Mouse (Mus musculus) gastrocnemius, postnatal 4 days (tissue): ENCODE measurements around the gene Pla2g1b. TPM values are rescaled to one million over a fixed set of nuclear protein-coding genes. Genes with fewer than 3 reads are reported as not detected.
A peak's percentile ranks its signal among the peaks of the same experiment; 100 is the strongest.

Experiments used
- DNase-seq, 2 experiments: peaks; one replicate each; pipeline ENCODE4 v3.0.0; 2021 to 2022; ENCODE audit warnings: low spot score in 2 of 2, mixed read lengths in 2 of 2
- total RNA-seq, 2 experiments: library from RNA; stranded (reverse); gene quantifications; 2 replicates each; pipeline ENCODE4 v1.2.3; 2021

Gene Pla2g1b
- total RNA-seq, 2 experiments from 2014 or later: not detected

- DNase-seq: peak in 1 of 2 experiments; percentile 16
Observed at GRCm38 (mm10) chr5:115521553-115522461, 55.7 kb downstream of the Pla2g1b start.

- no peak for DNase-seq
Observed at GRCm38 (mm10) chr5:115522531-115522930, 56.5 kb downstream of the Pla2g1b start.

DNA sequence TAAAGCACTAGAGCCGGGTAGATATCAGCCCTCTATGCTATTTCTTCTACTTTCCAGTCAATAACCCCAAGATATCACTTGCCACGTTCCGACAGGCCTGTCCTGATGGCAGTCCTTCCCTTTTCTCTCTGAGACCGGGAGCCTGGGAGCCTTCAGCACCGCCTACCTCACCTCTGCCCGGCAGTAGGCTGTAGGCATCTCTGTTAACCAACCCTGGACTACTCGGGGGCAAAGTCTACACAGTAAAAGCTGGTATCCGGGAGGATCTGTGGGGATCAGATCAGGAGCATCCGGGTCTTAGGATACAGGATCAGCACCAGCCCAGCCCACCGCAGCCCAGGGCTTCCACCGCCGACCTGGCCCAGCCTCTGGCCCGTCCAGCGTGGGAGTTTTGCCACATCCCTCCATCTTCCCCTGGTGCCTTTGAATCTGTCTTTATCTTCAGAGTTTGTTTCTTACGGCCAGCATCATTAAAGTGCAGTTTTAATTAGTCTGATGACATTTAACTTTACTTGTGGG lies 57.0 kb downstream of the Pla2g1b start:
- DNase-seq: peak in 1 of 2 experiments; percentile 21

DNA sequence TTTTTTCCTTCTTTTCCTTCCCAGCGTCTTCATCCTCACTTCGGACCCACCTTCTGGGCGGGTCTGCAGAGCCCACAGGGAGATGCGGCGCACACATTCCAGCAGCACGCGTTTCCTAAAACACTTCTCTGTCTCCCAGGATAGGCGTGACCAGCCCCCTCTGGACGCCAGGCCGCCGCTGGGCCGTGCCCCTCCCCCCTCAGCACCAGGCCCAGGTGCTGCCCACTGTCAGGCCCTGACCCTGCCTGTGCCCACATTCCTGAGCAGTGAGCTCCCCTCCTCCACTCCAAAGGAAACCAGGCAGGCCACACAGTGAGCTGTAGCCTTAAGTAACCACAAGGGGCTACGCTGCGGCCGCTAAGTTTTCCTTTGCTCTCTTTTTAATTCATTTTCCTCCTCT lies 57.9 kb downstream of the Pla2g1b start:
- DNase-seq: no peak

Other genes with a start within 250 kb of the Pla2g1b start
- gene Pop5, start 230.4 kb upstream of the Pla2g1b start, total RNA-seq: 10 to 100 TPM; 20.2 to 25.0 TPM
- 100 to 1,000 TPM; 196 TPM for gene Rnf10, start 193.4 kb upstream of the Pla2g1b start, total RNA-seq
- gene Coq5, start 186.6 kb upstream of the Pla2g1b start, total RNA-seq: 10 to 100 TPM; 57.8 to 64.2 TPM
- 100 to 1,000 TPM; 314 to 330 TPM for gene Dynll1, start 165.3 kb upstream of the Pla2g1b start, total RNA-seq
- 10 to 100 TPM; 38.2 to 42.8 TPM for gene Srsf9, start 139.1 kb upstream of the Pla2g1b start, total RNA-seq
- gene Gatc, start 125.1 kb upstream of the Pla2g1b start, total RNA-seq: 10 to 100 TPM; 19.5 to 21.6 TPM
- 10 to 100 TPM; 19.7 to 22.8 TPM for gene Triap1, start 125.0 kb upstream of the Pla2g1b start, total RNA-seq
- gene Cox6a1, start 117.3 kb upstream of the Pla2g1b start, total RNA-seq: 100 to 1,000 TPM; 236 to 243 TPM
- gene Msi1, start 36.7 kb upstream of the Pla2g1b start, total RNA-seq: 1 to 10 TPM; 6.2 to 6.5 TPM
- 10 to 100 TPM; 13.4 to 16.8 TPM for gene Sirt4, start 18.5 kb downstream of the Pla2g1b start, total RNA-seq
- gene Pxn, start 40.4 kb downstream of the Pla2g1b start, total RNA-seq: 100 to 1,000 TPM; 170 to 175 TPM
- 1,000 to 10,000 TPM; 1,089 to 1,227 TPM for gene Rplp0, start 93.2 kb downstream of the Pla2g1b start, total RNA-seq
- 10 to 100 TPM; 48.8 to 50.7 TPM for gene Gcn1l1, start 99.0 kb downstream of the Pla2g1b start, total RNA-seq
- gene Rab35, start 165.6 kb downstream of the Pla2g1b start, total RNA-seq: 10 to 100 TPM; 43.1 to 46.8 TPM